Mouse (Mus musculus): ENCODE results near the gene Cysltr2. TPM values are rescaled to one million over a fixed set of nuclear protein-coding genes. Genes with fewer than 3 reads are reported as not detected.

The Cysltr2 gene
- total RNA-seq, 2 experiments from 2014 or later, result not detected

DNA sequence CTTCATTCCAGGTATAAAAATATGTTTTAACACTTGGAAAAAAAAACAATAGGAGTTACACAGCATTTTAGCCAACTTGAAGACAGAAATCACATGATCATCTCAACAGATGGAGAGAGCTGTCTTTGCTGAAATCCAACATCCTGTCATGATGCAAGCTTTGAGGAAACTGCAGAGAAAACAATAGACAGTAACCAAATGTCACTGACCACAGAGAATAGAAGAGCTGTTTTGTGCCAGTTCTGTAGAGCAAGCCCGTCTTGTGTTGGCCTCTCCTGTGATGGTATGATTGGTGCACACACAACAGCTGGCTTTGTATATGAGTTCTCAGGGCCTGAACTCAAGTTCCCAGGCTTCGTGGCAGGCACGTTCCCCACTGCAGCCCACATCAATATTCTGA is 68.2 kb downstream of the Cysltr2 start:
- intact Hi-C loops (cut with DNase I), result loop anchor here (10.0 kb wide), 1 partner anchor 406 kb away; no protein-coding TSS in a partner anchor
- no peak for DNase-seq
- Histone ChIP-seq H3K4me3 (no peak overlapping the region), H3K27ac (no peak overlapping the region)
- TF ChIP-seq CTCF (IDR thresholded peaks at IDR 0.05), result no peak

DNA sequence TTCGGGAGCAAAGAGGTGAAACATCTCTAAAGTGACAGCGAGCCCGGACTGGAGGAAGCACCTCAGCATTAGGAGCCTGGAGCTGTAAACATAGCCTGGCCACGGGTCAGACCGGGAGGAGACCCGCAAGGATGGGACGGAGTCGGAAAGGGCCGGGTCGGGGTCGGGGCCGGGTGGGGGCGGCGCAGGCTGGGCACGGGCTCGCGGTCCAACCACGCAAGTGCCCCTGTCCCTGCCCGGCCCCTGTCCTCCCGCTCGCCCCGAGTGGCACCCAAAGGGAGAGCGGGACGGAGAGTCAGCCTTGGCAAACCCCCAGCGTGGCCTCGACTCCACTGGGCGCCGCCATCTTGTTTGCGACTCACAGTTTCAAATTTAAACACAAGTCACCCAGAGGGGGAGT is 68.8 kb downstream of the Cysltr2 start:
- DNase-seq, result no peak
- TF ChIP-seq CTCF (IDR thresholded peaks at IDR 0.05), result no peak
- Histone ChIP-seq H3K27ac (no peak overlapping the region), H3K4me3 (no peak overlapping the region)
- intact Hi-C loops (cut with DNase I), result loop anchor here (10.0 kb wide), 1 partner anchor 405 kb away; no protein-coding TSS in a partner anchor

- intact Hi-C loops (cut with DNase I), result no loop called here
Measured at GRCm38 (mm10) chr14:72976111-72976510, 72.8 kb downstream of the Cysltr2 start.

More at GRCm38 (mm10) chr14:72976111-72976510, 72.8 kb downstream of the Cysltr2 start:
- no peak for DNase-seq
- Histone ChIP-seq H3K27ac (no peak overlapping the region), H3K4me3 (no peak overlapping the region)
- TF ChIP-seq CTCF (IDR thresholded peaks at IDR 0.05), result no peak

Other genes with a start within 250 kb of the Cysltr2 start
- 10 to 100 TPM; 14.4 to 18.5 TPM for gene Rcbtb2, start 73.9 kb upstream of the Cysltr2 start, total RNA-seq (2021)
- under 1 TPM; 0.59 to 0.82 TPM for gene Lpar6, start 188.8 kb upstream of the Cysltr2 start, total RNA-seq (2021)